Mouse (Mus musculus) erythroblast, embryonic 14.5 days (primary cell): ENCODE measurements around the gene Icos.

Experiments
- GATA1 ChIP-seq: IDR thresholded peaks from 2 replicates; pipeline ENCODE4 v1.6.1; 2012; ENCODE audit warnings: low read length, inconsistent platforms, mixed read lengths
- TAL1 ChIP-seq: IDR thresholded peaks from 3 replicates; pipeline ENCODE4 v1.6.1; 2012; ENCODE audit warnings: low read length, inconsistent platforms, mixed read lengths

- TF ChIP-seq GATA1 (no peak), TAL1 (no peak)
These were observed 19.4 kb upstream of the Icos start for GRCm38 (mm10) chr1:60958287-60958686.
